Mouse (Mus musculus) gastrocnemius, postnatal 25 days (tissue): ENCODE data around the gene Ncoa3. TPM values are rescaled to one million over a fixed set of nuclear protein-coding genes. Genes with fewer than 3 reads are reported as not detected.
"Not testable (repeated sequence)": the region's sequence is repeated elsewhere in the genome, so short reads cannot be mapped to it uniquely, and the experiment has no call there.

Experiments
- DNase-seq: peaks from one replicate; pipeline ENCODE4 v3.0.0; 2022
- long read RNA-seq, 2 experiments: library from polyadenylated mRNA; stranded (forward); transcript quantifications; one replicate each; pipeline ENCODE4 v2.0.0; 2021
- total RNA-seq, 2 experiments: library from RNA; stranded (reverse); gene quantifications; 1 replicate in 1 of 2; 2 replicates in 1 of 2; pipeline ENCODE4 v1.2.3; 2021

Gene Ncoa3
- 10 to 100 TPM; 11.3 to 13.5 TPM for total RNA-seq
- long read RNA-seq, experiment 1, partial matches to known transcripts: 2 of 2 reads
- long read RNA-seq, experiment 1, other reads (novel, unspliced or antisense): 0 of 2 reads
- long read RNA-seq, experiment 2, full-length matches to known transcripts: 1 of 2 reads
- long read RNA-seq, experiment 2, partial matches to known transcripts: 0 of 2 reads
- long read RNA-seq, experiment 2, other reads (novel, unspliced or antisense): 1 of 2 reads

DNA sequence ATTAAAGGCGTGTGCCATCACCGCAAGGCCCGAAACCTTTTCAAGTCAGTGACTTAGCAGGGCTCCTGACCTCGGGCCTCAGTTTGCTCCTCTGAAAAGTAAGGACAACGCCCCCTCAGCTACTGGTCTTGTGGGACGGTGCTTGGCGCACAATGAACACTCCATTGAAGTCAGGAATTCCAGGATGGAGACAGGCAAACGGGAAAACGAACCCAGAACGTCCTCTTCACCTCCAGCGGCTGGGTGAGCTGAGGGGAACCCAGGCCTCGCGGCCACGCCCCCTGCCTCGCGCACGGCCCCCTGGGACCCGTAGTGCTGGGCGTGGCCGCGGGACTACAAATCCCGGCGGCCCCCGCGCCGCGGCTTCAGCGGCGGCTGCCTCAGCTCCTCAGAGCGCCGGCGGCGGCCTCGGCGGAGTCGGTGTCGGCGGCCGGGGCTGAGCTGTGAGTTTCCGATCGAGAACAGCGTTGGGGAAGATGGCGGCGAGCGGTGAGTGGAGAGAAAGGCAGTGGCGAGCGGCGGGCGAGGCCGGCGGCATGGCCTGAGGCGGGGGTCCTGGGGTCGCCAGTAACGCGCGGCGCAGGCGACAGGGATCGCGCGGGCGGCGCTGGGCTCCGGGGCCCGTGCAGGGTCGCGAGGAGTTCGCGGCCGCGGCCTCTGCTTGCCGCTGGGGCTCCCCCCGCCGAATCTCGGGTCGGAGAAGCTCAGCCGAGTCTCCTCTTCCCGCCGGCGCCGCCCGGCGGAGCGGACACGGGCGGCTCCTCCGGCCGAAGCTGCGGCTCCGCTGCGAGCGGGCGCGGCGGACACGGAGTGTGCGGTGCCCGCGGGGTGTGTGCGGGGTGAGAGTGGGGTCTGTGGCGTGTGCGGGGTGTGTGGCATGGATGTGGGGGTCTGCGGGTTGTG, at the start of gene Ncoa3:
Gene Ncoa3 (plus strand): TSS at position 367 of the 903 bp plus-strand sequence.
- DNase-seq: peak; percentile 92

DNA sequence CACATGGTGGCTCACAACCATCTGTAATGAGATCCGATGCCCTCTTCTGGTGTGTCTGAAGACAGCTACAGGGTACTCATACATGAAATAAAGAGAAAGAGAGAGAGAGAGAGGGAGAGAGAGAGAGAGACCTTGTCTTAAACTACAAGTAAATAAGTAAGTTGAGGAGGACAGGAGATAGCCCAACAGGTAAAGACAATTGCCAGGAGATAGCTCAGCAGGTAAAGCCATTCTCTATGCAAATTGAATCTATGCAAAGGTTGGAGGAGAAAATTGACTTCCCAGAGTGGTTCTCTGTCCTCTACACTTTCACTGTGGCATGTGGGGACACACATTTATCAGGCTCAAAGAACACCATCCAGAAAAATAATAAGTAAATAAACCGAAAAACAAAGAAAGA, 49.3 kb upstream of the Ncoa3 start:
- no peak for DNase-seq

DNA sequence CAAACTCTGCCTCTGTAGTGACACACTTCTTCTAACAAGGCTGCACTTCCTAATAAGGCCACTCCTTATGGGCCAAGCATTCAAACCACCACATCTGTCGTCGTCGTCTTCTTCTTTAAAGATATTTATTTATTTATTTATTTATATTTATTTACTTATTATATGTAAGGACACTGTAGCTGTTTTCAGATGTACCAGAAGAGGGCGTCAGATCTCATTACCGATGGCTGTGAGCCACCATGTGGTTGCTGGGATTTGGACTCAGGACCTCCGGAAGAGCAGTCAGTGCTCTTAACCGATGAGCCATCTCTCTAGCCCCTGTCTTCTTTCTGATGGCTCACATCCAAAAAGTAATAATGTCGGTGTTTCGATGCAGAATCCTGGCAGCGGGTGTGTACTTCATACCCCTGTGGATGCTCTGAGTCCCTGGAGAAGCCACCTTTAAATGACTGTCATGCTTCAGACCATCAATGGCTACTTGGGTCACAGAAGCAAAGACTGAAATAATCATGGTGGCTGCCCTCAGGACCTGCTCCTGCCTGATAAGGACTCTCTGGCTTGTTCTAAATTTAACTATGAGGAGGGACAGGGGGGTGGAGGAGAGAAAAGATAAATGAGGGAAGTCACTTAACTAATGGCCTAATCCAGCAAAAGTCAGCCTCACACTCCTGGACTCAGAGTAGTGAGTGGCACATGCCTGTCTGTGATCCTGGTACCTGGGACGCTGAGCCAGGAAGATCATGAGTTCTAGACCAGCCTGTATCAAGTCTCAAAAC, 47.7 kb upstream of the Ncoa3 start:
- no peak for DNase-seq

DNA sequence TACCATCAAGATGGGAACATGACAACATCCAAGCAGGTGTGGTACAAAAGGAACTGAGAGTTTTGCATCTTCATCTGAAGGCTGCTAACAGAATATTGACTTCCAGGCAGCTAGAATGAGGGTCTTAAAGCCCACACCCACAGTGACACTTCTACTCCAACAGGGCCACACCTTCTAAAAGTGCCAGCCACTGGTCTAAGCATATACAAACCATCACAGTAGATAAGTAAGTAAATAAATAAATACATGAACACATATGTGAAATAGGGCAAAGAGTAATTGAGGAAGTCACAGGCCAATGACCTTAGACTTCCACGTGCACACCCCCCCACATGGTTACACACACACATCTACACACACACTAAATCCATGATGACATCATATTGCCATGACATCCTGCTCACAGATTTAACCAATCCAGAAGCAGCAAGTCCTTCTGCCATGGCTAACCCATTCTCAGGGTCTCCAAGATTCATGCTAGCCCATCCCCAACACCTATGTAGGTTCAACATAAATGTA, 46.3 kb upstream of the Ncoa3 start:
- no peak for DNase-seq

DNA sequence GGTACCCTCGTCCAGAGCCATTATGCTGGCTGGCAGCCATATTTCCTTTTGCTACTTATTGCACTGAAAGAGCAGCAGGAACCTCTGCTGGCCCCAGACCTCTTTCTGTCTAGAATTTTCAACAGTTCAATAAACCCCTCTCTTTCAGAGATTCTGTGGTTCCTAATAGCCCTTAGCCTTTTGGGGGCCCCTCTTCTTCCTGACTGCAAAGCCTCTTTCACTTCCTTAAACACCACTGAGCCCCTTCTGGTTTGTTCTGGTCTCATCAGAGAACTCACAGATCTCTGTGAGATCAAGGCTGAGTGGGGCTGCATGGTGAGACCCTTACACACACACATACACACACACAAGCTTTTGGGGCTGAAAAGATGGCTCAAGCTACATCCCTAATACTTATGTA, 44.4 kb upstream of the Ncoa3 start:
- no peak for DNase-seq

DNA sequence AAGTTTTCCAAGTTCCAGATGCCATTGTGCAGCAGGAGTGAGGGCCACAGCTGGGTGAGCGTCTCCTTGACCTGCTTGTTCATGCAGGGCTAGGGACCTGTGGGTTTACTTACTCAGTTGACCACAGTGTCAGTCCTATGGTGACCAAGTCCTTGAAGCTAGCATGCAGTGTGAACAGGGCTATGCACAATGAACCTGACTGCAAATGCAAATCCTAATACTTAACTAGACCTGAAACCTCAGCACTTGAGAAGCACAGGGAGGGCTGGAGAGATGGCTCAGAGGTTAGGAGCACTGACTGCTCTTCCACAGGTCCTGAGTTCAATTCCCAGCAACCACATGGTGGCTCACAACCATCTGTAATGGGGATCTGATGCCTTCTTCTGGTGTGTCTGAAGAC, 43.7 kb upstream of the Ncoa3 start:
- DNase-seq: not testable (repeated sequence)

DNA sequence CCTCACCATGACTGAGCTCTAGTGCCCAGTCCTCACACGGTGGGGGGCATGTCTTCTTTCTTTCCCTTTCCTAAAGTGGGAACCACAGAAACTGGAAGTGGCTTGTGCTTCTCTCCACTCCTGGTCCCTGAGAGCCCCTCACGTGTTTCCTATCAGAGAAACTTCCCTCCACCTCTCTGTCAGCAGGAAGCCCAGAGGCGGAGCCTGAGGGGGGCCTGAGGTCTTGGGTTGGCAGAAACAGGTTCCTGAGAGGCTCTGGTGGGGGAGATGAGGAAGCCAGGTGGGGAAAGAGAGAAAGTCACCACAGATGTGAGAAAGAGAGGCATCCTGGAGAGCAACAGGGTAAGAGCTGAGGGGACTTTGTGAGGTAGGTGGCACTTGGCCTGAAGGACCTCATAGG, 42.7 kb upstream of the Ncoa3 start:
- no peak for DNase-seq

DNA sequence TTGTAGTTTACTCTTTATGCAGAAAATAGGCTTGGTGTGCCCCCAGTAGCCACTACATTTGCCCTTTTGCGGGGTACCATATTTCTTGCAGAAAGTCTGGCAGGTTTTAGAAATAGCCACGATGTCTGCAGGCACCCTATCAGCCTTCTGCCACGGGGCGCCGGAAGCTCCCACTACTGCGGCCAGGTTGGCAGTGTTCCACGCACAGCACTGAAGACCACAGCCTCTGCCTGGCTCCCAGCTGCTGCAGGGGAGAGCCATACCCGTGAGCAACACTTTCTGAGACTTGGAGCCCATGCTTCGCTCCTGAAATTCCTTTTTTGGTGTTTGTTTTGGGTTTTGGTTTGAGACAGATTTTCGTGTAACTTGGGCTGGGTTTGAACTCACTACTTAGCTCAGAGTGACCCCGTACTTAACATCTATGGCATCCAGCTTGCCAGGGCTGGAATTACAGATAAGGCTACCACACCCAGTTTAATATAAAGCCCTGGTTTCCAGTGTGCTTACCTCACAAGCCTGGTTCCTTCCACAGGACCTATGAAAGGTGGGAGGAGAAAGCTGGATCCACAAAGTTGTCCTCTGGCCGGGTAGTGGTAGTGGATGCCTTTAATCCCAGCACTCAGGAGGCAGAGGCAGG, 40.9 kb upstream of the Ncoa3 start:
- no peak for DNase-seq

DNA sequence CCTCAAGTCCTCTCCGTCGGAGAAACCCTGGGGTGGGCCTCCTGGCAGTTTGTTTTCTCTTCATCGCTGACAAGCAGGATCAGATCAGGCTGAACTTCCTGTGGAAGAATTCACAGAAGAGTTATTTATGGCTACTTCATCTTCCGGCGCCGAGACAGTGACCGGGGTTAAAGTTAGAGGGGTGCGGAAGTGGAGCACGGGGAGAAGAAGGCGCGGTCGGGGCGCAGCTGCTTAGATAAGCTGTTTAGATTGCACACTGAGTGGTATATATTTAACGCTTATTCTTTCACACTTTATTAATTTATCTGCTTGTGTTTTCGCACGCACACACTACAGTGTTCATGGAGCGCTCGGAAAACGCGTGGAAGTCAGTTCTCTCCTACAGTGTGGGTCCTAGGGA, 37.6 kb upstream of the Ncoa3 start:
- peak; percentile 57 for DNase-seq

DNA sequence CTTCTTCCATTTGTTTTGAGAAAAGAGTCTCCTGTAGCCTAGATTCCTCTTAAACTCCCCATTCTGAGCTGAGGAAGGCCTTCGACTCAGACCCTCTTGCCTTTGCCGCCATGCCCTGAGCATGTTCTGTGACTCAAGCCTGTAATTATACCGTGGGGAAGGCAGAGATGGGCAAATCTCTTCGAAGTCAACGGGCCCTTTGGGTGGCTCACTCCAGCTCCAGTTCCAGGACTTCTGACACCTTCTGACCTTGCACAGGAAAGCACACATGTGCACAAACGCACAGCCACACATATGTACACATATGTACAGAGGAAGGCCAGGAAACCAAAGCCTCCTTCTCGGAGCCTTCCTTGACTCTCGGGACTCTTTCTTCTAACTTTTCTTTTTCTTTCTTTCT, 37.0 kb upstream of the Ncoa3 start:
- no peak for DNase-seq

DNA sequence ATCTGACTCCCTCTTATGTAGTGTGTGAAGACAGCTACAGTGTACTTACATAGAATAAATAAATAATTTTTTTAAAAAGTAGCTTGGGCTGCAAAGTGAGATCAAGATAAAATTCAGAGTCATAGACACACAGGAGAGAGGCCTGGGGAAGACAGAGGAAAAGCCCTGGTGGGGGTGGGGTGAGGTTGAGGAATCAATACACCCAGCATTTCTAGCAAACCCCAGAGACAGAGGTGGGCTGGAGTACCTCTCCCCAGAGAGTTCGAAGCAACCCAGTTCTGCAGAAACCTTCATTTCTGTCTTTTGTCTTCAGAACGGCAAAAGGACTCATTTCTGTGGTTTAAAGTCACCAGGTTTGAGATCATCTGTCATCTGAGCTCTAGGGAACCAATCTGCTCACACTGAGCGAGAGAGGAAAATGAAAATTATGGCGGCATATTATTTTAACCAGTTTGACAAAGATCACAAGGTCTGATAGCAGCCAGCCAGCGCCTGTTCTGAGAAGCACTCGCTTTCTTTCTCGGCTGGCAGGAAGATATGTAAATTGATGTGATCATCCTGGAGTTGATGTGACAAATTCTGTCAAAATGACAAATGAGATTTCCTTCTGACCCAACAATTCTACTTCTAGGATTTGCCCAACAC, 36.2 kb upstream of the Ncoa3 start:
- no peak for DNase-seq

DNA sequence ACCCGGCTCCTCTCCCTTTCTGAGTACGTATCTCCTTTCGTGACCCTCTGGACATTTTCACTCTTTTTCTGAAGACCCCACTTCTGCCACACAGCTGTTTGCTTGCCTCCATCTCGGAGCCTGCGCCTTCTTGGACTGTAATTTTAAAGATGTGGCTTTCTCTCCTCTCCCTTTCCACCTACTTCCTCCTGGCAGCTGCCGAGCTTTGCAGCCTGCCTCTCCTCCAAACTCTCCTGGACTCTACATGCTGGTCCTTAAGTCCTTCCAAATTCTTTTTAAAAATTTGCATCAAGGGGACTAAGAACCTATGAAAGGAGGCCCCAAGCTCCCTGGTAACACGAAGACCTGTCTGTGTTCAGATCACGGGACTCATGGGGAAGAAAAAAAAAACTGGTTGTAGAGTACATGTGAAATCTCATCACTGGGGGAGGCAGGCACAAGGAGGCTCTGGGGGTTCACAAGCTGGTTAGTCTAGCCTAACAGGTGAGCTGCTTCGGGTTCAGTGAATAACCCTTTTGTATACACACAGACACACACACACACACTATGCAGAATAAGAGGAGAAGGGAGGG, 35.1 kb upstream of the Ncoa3 start:
- no peak for DNase-seq

DNA sequence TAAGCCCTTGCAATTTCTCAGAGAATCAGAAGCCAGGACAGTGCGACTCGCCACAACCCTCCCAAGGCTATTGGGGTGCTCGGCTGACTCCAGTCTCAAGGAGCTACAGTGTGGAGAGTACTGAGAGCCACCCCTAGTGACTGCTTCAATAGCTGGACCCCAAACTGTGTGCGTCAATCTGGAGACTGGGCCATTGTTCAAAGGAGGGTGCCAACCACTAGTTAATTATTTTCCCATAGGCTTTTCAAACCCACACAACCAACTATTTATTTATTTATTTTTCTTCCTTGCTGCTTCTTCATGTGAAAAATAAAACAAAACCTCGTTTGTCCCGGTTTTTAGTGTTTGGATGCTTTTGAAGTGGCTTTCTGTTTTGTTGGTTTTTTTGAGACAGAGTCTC, 33.9 kb upstream of the Ncoa3 start:
- no peak for DNase-seq

DNA sequence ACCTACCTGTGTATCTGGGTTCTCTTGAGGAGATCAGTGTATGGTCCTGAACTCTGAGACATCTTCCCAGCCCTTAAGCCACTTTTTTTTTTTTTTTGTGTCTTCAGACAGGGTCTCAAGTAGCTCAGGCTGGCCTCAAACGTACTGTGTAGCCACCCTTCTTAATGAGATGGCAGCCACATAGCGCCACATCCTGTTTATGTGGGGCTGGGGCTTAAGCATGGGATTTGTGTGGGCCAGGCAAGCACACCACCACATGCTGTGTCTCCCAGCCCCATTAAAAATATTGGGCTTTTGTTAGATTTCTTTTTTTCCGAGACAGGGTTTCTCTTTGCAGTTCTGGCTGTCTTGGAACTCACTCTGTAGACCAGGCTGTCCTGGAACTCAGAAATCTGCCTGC, 31.7 kb upstream of the Ncoa3 start:
- no peak for DNase-seq

DNA sequence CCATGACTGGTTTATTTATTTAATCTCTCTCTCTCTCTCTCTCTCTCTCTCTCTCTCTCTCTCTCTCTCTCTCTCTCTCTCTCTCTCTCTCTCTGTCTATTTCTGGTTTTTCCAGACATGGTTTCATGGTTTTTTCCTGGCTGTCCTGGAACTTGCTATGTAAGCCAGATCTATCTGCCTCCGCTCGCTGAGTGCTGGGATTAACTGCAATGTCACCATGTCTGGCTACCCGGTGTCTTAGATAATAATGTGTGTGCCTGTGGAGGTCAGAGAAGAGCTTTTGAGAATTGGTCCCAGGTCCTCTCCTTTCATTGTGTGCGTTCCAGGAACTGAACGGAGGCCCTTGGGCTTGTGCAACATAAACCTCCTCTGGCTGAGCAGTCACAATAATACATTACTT, 29.6 kb upstream of the Ncoa3 start:
- DNase-seq: no peak

DNA sequence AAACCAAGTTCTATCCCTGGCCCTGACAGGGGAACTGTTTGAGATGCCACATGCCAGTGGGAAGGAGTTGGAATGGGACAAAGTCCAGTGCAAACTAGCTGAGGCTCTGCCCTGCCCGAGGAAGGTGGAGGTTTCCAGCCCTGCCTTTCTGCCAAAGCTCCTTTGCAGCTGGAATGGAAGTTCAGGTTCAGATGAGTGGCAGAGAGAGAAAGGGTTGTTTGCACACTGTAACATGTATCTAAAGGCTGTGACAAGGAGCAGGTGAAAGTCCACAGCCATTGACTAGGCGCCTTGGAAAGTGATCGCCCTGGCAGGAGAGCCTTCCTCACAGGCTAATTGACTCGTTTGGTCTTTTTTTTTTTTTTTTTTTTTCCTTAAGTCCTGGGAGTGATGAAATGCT, 28.3 kb upstream of the Ncoa3 start:
- no peak for DNase-seq

DNA sequence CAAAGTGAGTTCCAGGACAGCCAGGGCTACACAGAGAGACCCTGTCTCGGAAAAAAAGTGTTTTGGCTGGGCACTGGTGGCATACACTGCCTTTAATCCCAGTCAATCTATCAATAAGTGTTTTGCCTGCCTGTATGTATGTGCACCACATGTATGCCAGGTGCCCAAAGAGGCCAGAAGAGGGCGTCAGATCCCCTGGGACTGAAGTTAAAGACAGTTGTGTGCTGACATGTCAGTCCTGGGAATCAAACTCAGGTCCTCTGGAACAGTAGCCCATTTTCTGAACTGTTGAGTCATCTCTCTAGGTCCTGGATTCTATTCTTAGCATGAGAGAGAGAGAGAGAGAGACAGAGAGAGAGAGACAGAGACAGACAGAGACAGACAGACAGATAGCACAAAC, 25.4 kb upstream of the Ncoa3 start:
- no peak for DNase-seq

DNA sequence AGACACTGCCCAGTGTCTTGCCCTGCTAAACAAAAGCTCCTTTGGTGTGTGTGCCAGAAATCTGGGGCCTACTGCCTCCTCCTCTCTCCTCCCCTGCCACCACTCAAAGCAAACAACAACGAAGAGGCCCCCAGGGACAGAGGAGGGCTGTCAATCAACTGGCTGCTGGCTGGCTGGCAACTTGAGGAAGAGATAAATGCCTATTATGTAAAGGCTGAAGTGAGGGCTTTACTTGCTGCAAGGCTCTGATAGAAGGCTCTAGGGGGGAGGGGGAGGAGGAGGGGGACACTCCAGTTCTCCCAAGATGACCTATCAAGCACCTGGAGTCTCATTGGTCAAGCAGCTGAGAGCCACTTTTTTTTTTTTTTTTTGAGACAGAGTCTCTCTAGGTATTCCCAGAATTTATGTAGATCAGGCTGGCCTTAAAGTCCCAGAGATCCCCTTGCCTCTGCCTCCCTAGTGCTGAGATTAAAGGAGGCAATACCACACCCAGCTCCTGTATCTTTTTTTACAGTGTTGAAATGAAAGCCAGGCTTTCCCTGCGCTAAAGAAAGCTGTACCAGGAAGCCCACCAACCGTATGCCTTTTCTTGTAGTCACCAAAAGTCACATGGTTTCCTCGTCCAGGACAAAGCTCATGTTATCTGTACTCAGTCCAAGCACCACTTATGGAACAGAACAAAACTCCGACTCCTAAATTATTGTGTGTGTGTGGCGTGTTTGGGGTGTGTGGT, 24.4 kb upstream of the Ncoa3 start:
- no peak for DNase-seq

DNA sequence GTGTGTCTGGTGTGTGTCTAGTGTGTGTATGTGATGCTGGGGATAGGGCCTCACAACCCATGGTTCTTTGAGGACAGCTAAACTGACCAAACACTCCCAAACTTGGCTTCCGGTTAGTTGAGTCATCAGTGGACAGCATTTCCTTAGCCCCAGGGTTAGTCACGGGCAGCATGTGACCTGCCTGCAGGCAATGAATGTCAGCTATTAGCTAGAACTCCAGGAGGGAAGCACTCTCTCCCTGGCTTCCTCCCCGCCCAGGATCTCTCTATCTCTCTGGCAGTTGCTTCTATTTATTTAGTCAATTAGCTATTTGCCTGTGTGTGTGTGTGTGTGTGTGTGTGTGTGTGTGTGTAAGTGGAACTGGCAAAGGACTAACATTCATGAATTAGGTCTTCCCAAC, 23.6 kb upstream of the Ncoa3 start:
- DNase-seq: peak; percentile 46

DNA sequence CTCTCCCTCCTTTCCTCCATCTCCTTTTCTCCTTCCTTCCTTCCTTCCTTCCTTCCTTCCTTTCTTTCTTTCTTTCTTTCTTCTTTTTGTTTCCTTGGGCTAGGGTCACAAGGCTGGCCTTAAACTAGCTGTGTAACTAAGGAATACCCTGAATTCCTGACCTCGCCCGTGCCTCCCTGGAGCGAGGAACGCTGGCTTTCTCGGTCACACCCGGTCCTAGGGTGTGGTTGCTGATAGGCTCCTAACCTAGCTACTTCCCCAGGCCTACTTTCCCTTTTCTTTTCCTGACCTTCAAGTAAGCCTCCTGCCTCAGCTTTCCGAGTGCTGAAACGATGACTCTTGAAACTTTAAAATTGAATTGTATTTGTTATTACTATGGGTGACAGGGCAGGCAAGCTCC, 23.0 kb upstream of the Ncoa3 start:
- DNase-seq: no peak

DNA sequence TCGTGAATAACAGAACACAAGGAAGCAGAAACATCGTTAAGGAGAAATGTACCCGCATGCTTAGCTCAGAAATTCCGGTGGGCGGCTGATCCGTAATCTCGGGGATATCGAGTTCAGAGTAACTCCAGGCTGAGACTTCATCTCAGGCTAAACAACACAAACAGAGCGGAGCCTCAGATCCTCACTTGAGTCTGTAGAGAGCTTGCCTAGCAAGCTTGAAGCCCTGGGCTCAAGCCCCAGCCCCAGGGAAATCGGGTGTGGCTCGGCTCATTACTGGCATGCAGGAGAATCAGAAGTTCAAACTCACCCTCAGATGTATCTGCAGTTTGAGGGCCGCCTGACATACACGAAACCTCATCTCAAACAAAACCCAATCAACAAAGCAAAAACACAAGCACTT, 22.5 kb upstream of the Ncoa3 start:
- DNase-seq: no peak
